Mouse (Mus musculus): Measurements from ENCODE around the gene Nosip.
A peak's percentile ranks its signal among the peaks of the same experiment; 100 is the strongest.

Gene Nosip

GRCm38 (mm10) chr7:45058607-45059571, 3.3 kb upstream of the Nosip start:
- DNase-seq (ENCODE audit: low spot score in 2 of 2): no peak

GRCm38 (mm10) chr7:45060632-45061122, 1.6 kb upstream of the Nosip start:
- no peak for DNase-seq (ENCODE audit: low spot score in 2 of 2)

- no peak for DNase-seq (ENCODE audit: low spot score in 2 of 2)
Measured at GRCm38 (mm10) chr7:45061532-45062075, 625 bp upstream of the Nosip start.

- DNase-seq (ENCODE audit: low spot score in 2 of 2): no peak
Measured at GRCm38 (mm10) chr7:45067190-45067999, 5.2 kb downstream of the Nosip start.

GRCm38 (mm10) chr7:45068000-45068318, 5.7 kb downstream of the Nosip start:
- no peak for DNase-seq (ENCODE audit: low spot score in 2 of 2)

- no peak for DNase-seq (ENCODE audit: low spot score in 2 of 2)
Measured at GRCm38 (mm10) chr7:45069671-45070070, 7.4 kb downstream of the Nosip start.

- DNase-seq (ENCODE audit: low spot score in 2 of 2): no peak
Measured at GRCm38 (mm10) chr7:45072230-45072629, 10.0 kb downstream of the Nosip start.

DNA sequence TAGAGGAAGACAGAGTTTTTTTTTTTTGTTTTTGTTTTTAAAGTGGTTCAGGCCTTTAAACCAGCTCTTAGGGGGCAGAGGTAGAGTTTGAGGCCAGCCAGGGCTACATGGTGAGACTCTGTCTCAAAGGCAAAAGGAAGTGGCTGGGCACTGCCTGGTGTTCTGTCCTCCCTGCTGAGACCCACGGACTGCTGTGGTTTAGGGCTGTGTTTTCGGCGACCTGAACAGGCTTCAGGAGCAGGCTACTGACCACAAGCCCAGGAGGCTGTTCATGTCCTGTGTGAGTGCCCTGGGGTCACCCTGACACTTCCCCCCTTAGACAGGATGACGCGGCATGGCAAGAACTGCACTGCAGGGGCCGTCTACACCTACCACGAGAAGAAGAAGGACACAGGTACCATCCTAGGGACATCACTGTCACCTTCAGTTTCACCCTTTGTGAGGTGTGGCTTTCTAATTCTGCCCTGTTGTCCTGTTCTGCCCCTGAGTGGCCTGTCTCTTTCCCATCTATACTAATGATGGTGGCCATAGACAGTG, 11.0 kb downstream of the Nosip start:
- no peak for DNase-seq (ENCODE audit: low spot score in 2 of 2)

- DNase-seq (ENCODE audit: low spot score in 2 of 2): no peak
Measured at GRCm38 (mm10) chr7:45073949-45074348, 11.7 kb downstream of the Nosip start.

DNA sequence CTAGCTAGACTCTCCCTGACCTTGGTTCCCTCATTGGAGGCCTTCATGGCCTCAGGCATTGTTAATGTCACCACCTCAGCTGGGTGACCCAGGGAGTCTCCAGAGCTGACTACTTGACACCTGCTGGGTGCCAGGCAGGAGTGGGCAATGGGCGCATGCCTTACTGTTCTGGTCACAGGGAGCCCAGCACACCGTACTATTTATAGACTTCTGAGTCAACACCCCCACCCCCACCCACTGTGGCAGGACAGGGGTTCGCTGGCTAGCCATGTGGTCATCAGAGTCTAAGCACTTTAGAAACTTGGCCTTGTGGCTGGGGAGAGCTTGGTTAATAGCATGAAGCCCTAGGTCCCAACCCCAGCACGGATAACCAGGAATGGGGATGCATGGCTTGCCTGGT, 13.2 kb downstream of the Nosip start:
- no peak for DNase-seq (ENCODE audit: low spot score in 2 of 2)

DNA sequence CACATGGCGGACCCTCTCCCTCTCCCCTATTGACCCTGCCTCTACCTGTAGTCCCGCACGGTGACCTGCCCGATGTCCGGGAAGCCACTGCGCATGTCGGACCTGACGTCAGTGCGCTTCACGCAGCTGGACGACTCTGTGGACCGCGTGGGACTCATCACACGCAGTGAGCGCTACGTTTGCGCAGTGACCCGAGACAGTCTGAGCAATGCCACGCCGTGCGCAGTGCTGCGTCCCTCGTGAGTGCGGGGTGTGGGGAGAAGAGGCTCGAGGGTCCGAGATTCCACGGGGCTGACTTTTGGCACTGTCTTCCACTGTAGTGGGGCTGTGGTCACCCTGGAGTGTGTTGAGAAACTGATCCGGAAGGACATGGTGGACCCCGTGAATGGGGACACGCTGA, 14.3 kb downstream of the Nosip start:
- no peak for DNase-seq (ENCODE audit: low spot score in 2 of 2)

DNA sequence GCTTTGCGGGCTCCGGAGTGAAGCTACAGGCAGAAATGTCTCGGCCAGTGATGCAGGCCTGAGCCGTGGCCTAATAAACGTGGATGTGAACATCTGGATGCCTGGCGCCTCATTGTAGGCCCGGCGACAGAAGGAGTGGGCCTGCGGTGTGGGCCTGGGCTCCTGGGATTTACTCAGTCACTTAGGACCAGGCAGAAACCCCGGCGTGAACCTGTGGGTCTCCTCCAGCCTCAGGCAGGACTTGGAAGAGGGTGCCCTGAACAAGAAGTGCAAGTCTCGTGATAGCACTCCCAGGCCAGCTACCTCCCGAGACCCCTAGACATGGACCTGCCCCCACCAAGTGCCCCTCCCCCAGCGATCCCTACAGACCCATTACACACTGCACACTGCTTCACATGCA, 15.1 kb downstream of the Nosip start:
- no peak for DNase-seq (ENCODE audit: low spot score in 2 of 2)

DNA sequence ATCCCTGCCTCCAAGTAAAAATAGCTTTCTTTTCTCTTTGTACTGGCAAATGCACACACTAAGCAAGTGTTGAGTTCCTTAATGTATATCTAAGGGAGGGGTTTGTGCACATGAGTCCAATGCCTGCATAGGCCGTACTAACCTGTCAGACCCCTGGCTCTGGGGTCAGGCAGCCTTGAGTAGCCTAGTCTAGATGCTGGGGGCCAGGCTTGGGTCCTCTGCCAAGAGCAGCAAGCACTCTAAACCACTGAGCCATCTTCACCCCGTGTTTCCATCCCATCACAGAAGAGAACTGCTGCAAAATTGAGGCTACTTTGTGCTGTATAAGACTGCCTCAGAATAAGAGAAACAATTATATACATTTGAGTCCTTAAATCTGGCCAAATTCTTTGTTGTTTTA, 15.6 kb downstream of the Nosip start:
- no peak for DNase-seq (ENCODE audit: low spot score in 2 of 2)

- peak in 1 of 2 experiments; percentile 79 for DNase-seq (ENCODE audit: low spot score in 2 of 2)
Measured at GRCm38 (mm10) chr7:45078513-45078912, 16.3 kb downstream of the Nosip start.

GRCm38 (mm10) chr7:45079856-45080255, 17.6 kb downstream of the Nosip start:
- peak; percentile 77 to 92 for DNase-seq (ENCODE audit: low spot score in 2 of 2)

DNA sequence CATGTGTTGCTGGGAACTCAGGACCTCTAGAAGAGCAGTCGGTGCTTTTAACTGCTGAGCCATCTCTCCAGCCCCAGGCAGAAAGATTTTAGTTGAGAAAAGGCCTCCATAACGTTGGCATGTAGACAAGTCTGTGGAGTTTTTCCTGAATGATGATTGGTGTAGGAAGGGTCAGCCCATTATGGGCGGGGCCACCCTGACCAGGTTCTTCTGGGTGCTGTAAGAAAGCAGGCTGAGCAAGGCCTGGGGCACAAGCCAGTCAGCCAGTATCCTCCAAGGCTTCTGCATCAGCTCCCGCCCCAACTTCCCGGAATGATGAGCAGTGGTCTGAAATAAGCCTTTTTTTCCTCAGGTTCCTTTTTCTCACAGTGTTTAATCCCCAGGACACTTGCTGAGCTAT, 18.8 kb downstream of the Nosip start:
- no peak for DNase-seq (ENCODE audit: low spot score in 2 of 2)

GRCm38 (mm10) chr7:45082401-45083299, 20.4 kb downstream of the Nosip start:
- DNase-seq (ENCODE audit: low spot score in 2 of 2): no peak

GRCm38 (mm10) chr7:45083300-45083890, 21.2 kb downstream of the Nosip start:
- no peak for DNase-seq (ENCODE audit: low spot score in 2 of 2)

DNA sequence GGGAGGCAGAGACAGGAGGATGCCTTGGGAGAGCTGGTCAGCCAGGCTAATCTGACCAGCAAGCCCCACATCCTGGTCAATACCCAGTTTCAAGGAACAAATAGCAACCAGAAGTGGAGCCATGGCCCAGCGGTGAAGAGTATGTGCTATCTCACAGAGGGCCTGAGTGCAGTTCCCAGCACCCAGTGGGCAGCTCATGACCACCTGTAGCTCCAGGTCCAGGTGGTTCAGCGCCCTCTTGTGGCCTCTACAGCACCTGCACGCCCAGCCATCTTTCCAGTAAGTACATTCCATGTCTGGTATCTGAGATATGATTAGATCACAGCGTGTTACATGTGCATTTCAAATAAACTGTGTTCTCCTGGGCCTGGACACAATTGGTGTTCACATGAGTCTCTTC, 23.9 kb downstream of the Nosip start:
- no peak for DNase-seq (ENCODE audit: low spot score in 2 of 2)

GRCm38 (mm10) chr7:45088597-45088996, 26.4 kb downstream of the Nosip start:
- DNase-seq (ENCODE audit: low spot score in 2 of 2): no peak

Data from urinary bladder, postnatal 4 days (tissue).